Mouse (Mus musculus): Measurements from ENCODE around the gene Fgf5. TPM values are rescaled to one million over a fixed set of nuclear protein-coding genes. Genes with fewer than 3 reads are reported as not detected.

The Fgf5 gene
- polyA plus RNA-seq, 1 experiment = not detected

- no peaks in the 10 kb centered on the region for H3K4me1 ChIP-seq
- no peak overlapping the region for H3K4me3 ChIP-seq (replicated peaks)
- no peak for TF ChIP-seq FLI1 (IDR thresholded peaks at IDR 0.05; ENCODE audit: low read length)
- no peak for TF ChIP-seq GATA1 (IDR thresholded peaks at IDR 0.05; ENCODE audit: borderline replicate concordance, low read length)
- H3K27me3 ChIP-seq (replicated peaks) = peaks cover 8% of the 10 kb centered on the region
- no peaks in the 10 kb centered on the region for H3K36me3 ChIP-seq (replicated peaks; ENCODE audit: low read length)
- no peaks in the 10 kb centered on the region for H3K9me3 ChIP-seq
These were observed 6.5 kb upstream of the Fgf5 start for GRCm38 (mm10) chr5:98247516-98247915.

DNA sequence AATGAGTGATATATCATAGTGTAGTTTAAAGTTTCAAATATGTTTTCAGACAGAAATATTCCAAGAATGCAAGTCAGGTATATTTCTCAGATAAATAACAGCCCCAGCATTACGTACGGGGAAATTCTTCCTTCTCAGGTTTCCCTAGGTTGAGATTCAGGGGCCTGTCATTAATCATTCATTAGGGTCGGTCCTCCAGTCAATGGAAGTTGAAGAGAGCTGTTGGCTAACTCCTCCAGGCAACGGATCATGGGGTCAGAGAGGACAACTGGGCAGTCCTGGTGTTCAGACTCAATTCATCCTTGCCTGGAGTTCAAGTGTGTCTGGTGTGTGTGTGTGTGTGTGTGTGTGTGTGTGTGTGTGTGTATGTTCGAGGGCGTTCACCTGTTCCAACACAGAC is 837 bp upstream of the Fgf5 start:
- Histone ChIP-seq H3K4me3 (replicated peaks) (no peak overlapping the region), H3K4me1 (peaks cover 8% of the 10 kb centered on the region; the same call in 1 of the 2 replicates), H3K36me3 (replicated peaks; ENCODE audit: low read length) (no peaks in the 10 kb centered on the region), H3K9me3 (no peaks in the 10 kb centered on the region), H3K27me3 (replicated peaks) (peaks cover 44% of the 10 kb centered on the region)
- no peak for TF ChIP-seq GATA1 (IDR thresholded peaks at IDR 0.05; ENCODE audit: borderline replicate concordance, low read length)
- no peak for TF ChIP-seq FLI1 (IDR thresholded peaks at IDR 0.05; ENCODE audit: low read length)

DNA sequence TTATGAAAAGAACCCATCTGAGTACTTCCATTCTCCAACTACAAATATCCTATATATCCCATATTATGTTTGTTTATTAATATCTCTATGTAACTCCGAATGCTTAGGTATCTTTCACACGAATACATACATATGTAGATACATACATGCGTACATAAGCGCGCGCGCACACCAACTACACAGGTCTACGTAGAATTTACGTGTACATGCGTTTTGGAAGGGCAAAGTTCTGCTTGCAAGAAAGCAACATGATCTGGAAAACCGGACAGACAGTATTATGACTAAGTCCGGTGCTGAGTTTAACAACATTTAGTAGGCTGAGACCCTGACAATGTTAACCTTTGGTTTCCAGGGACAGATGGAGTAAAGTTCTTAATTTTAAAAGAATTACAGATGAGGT is 1.2 kb downstream of the Fgf5 start:
- Histone ChIP-seq H3K4me1 (peaks cover 8% of the 10 kb centered on the region; the same call in 1 of the 2 replicates), H3K27me3 (replicated peaks) (peaks cover 44% of the 10 kb centered on the region), H3K36me3 (replicated peaks; ENCODE audit: low read length) (no peaks in the 10 kb centered on the region), H3K4me3 (replicated peaks) (no peak overlapping the region), H3K9me3 (no peaks in the 10 kb centered on the region)
- TF ChIP-seq FLI1 (IDR thresholded peaks at IDR 0.05; ENCODE audit: low read length) (no peak), GATA1 (IDR thresholded peaks at IDR 0.05; ENCODE audit: borderline replicate concordance, low read length) (no peak)

DNA sequence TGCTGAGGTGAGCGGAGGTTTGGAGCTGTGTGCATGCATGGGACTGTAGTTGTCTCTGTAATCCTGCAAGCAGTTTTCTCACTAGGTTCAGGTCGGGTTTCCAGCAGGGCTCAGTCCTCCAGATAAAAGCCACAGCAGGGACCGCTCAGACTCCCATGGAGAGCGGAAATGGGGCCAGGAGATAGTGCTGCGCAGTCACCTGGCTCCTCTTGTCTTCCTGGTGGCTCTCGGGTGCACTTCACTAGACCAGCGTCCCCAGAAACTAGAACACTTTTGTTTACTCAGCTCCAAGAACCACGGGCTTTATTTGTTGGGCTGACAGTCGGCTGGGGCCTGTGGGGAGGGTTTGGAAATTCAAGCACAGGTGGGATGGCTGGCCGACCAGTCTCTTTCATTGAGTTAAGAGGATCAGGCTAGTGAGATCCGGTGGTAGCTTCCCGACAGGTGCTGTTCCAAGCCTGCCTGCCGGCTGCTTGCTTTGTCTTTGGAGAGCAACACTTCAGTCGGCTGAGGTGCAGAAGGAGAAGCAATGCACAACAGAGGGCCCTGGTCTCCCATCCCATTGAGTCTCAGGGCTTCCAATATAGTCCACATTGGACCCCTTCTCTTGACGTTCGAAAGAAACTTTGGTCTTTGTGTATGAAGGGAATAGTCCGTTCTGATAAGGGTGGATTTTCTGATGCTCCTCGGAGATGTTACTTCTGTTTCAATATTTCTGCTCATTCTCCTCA is 1.9 kb downstream of the Fgf5 start:
- TF ChIP-seq GATA1 (IDR thresholded peaks at IDR 0.05; ENCODE audit: borderline replicate concordance, low read length) (no peak), FLI1 (IDR thresholded peaks at IDR 0.05; ENCODE audit: low read length) (no peak)
- Histone ChIP-seq H3K27me3 (replicated peaks) (peaks cover 44% of the 10 kb centered on the region), H3K36me3 (replicated peaks; ENCODE audit: low read length) (no peaks in the 10 kb centered on the region), H3K9me3 (no peaks in the 10 kb centered on the region), H3K4me3 (replicated peaks) (no peak overlapping the region), H3K4me1 (peaks cover 8% of the 10 kb centered on the region; the same call in 1 of the 2 replicates)

- TF ChIP-seq GATA1 (IDR thresholded peaks at IDR 0.05; ENCODE audit: borderline replicate concordance, low read length) = no peak
- TF ChIP-seq FLI1 (IDR thresholded peaks at IDR 0.05; ENCODE audit: low read length) = no peak
- no peaks in the 10 kb centered on the region for H3K36me3 ChIP-seq (replicated peaks; ENCODE audit: low read length)
- H3K4me1 ChIP-seq = no peaks in the 10 kb centered on the region
- H3K9me3 ChIP-seq = no peaks in the 10 kb centered on the region
- H3K27me3 ChIP-seq (replicated peaks) = no peaks in the 10 kb centered on the region
- H3K4me3 ChIP-seq (replicated peaks) = no peak overlapping the region
These were observed 21.4 kb downstream of the Fgf5 start for GRCm38 (mm10) chr5:98275318-98275818.

- H3K27me3 ChIP-seq (replicated peaks) = no peaks in the 10 kb centered on the region
- TF ChIP-seq GATA1 (IDR thresholded peaks at IDR 0.05; ENCODE audit: borderline replicate concordance, low read length) (no peak), FLI1 (IDR thresholded peaks at IDR 0.05; ENCODE audit: low read length) (no peak)
- H3K4me1 ChIP-seq = no peaks in the 10 kb centered on the region
- no peak overlapping the region for H3K4me3 ChIP-seq (replicated peaks)
- H3K9me3 ChIP-seq = peaks cover 14% of the 10 kb centered on the region; the same call in 1 of the 2 replicates
- H3K36me3 ChIP-seq (replicated peaks; ENCODE audit: low read length) = no peaks in the 10 kb centered on the region
These were observed 28.0 kb downstream of the Fgf5 start for GRCm38 (mm10) chr5:98281993-98282392.

DNA sequence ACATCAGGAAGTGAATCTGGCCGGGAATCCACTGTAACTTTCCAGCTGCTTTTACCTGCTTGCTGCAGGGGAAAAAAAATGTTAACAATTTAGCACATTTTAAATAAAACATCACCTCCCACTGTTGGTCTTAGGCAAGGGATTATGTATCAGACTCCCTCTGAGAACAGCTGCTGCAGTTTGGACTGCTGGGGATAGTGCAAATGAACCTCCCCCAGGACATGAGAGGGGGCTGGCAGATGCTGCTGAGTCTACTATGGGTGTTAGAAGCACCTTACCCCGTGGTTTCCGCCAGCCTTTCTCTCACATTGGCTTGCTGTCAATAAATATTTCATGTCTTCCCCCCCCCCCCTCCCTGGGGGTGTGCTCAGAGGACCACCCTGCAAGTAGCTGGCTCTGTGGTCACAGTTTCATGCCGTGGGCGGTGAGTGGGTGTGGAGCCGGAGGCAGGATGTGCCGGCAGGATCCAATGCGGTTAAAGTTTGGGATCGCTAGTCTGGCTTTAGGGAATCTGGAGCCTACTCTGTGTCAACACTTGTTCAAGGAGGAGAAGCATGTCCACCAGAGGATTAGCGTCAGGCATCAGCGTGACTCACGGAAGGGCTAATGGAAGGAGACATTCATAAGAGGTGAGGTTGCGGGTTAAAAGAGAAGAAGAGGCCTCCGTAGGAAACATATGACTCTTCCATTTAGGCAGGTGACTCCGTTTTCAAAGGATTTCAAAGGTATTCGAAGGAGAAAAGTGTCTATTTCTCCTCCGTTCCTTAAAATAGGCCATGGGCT is 29.9 kb downstream of the Fgf5 start:
- TF ChIP-seq FLI1 (IDR thresholded peaks at IDR 0.05; ENCODE audit: low read length) = no peak
- TF ChIP-seq GATA1 (IDR thresholded peaks at IDR 0.05; ENCODE audit: borderline replicate concordance, low read length) = no peak
- H3K36me3 ChIP-seq (replicated peaks; ENCODE audit: low read length) = no peaks in the 10 kb centered on the region
- H3K4me1 ChIP-seq = no peaks in the 10 kb centered on the region
- peaks cover 14% of the 10 kb centered on the region; the same call in 1 of the 2 replicates for H3K9me3 ChIP-seq
- H3K27me3 ChIP-seq (replicated peaks) = no peaks in the 10 kb centered on the region
- H3K4me3 ChIP-seq (replicated peaks) = no peak overlapping the region

GRCm38 (mm10) chr5:98290642-98291041 is 36.7 kb downstream of the Fgf5 start:
- TF ChIP-seq FLI1 (IDR thresholded peaks at IDR 0.05; ENCODE audit: low read length) (no peak), GATA1 (IDR thresholded peaks at IDR 0.05; ENCODE audit: borderline replicate concordance, low read length) (no peak)
- peaks cover 13% of the 10 kb centered on the region for H3K27me3 ChIP-seq (replicated peaks)
- H3K36me3 ChIP-seq (replicated peaks; ENCODE audit: low read length) = no peaks in the 10 kb centered on the region
- H3K4me3 ChIP-seq (replicated peaks) = no peak overlapping the region
- peaks cover 4% of the 10 kb centered on the region; the same call in 1 of the 2 replicates for H3K9me3 ChIP-seq
- no peaks in the 10 kb centered on the region for H3K4me1 ChIP-seq

GRCm38 (mm10) chr5:98292388-98293048 is 38.5 kb downstream of the Fgf5 start:
- Histone ChIP-seq H3K4me3 (replicated peaks) (no peak overlapping the region), H3K36me3 (replicated peaks; ENCODE audit: low read length) (no peaks in the 10 kb centered on the region), H3K27me3 (replicated peaks) (peaks cover 13% of the 10 kb centered on the region), H3K4me1 (no peaks in the 10 kb centered on the region), H3K9me3 (0 out of 2 replicates have a peak, but pooled peaks cover 2% of the 10 kb centered on the region)
- TF ChIP-seq GATA1 (IDR thresholded peaks at IDR 0.05; ENCODE audit: borderline replicate concordance, low read length) = no peak
- TF ChIP-seq FLI1 (IDR thresholded peaks at IDR 0.05; ENCODE audit: low read length) = no peak

All from megakaryocyte, embryonic 14.5 days (primary cell).